Mouse (Mus musculus): ENCODE data around the gene Prnd. TPM values are rescaled to one million over a fixed set of nuclear protein-coding genes. Genes with fewer than 3 reads are reported as not detected.

Prnd gene
- 1 to 10 TPM; 8.4 to 9.0 TPM for total RNA-seq (2021)
- long read RNA-seq, experiment 1, transcript Prnd-203 (3 exons, 1,938 nt) = major isoform, 7 of 13 reads
- long read RNA-seq, experiment 1, partial matches to known transcripts = 1 of 13 reads
- long read RNA-seq, experiment 1, other reads (novel, unspliced or antisense) = 2 of 13 reads
- long read RNA-seq, experiment 2, transcript Prnd-203 (3 exons, 1,938 nt) = major isoform, 7 of 19 reads
- long read RNA-seq, experiment 2, partial matches to known transcripts = 0 of 19 reads
- long read RNA-seq, experiment 2, other reads (novel, unspliced or antisense) = 4 of 19 reads

DNA sequence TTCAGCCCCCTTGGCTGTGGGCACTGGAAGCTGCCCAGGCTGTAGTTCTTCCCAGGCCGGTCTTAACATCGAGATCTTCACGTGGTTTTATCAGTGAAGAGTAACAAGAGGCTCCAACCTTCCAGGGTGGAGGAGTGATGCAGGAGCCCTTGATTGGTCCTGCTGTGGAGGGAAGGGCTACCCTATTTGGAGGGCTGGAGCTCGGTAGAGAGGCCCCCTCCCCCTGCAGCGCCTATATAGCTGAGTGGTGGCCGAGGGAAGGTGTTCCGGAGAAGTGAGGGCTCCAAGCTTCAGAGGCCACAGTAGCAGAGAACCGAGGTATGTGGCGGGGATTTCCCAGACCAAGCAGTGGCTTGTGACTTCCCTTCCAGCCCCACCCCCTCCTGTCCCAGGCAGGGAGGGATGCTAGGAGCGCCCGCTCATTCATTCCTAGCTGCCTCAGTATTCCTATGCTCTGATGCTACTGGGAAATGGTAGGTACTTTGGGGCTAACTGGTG lies at the start of gene Prnd:
Gene Prnd, plus strand, starts transcription at position 264 of the 498 bp plus-strand sequence.
- DNase-seq (ENCODE audit: low spot score in 2 of 2) = peak in 1 of 2 experiments; percentile 2

DNA sequence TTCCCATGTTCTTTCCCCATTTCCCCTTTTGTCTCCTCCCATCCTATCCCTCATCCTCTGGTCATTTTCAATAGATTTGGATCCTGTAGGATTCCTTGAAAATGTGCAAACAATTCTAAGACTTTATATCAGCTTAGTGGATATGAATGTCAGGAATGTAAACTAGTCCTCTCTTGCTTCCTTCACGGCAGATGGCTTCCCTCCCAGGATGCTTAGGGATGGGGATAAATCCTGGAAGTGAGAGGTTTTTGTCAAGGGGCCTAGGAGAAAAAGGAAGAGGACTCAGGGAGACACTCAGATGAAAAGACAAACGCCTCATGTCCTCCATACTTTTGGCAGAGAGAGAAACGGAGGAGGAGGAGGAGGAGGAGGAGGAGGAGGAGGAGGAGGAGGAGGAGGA lies 48.2 kb upstream of the Prnd start:
- no peak for DNase-seq (ENCODE audit: low spot score in 2 of 2)

DNA sequence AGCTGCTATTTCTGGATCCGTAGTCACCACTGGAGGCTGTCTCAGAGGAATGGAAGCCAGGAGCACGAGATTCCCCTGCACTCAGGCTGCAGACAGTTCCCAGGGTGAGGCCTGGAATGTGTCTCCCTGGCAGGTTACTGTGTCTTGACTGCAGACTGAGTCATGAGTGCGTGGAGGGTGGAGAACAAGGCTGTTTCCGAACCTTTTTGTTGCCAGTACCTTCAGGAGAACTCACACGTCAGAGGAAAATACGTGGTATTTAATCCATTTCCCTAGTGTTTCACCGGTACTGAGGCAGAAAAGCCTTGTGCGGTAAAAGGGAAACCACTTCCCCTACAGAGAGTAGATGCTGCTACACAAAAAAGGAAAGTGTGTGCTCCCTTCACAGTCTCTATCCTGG lies 47.8 kb upstream of the Prnd start:
- DNase-seq (ENCODE audit: low spot score in 2 of 2) = no peak

DNA sequence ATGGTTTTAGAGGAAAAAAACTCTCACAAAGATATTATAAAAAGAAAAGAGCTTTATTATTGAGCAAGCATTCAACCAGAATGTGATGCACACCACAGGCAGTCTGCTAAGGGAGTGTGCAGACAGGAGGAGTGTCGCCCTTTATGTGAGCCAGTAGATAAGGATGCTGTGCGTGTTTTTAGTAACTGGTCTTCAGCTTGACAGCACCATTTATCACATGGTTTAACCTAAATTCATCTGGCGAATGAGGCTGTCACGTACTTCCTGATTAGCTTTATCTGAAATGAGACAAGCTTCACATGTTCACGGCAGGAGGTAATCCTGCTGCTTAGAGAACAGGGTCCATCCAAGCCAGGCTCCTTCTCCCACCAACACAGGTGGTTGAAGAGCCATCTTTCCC lies 45.6 kb upstream of the Prnd start:
- no peak for DNase-seq (ENCODE audit: low spot score in 2 of 2)

DNA sequence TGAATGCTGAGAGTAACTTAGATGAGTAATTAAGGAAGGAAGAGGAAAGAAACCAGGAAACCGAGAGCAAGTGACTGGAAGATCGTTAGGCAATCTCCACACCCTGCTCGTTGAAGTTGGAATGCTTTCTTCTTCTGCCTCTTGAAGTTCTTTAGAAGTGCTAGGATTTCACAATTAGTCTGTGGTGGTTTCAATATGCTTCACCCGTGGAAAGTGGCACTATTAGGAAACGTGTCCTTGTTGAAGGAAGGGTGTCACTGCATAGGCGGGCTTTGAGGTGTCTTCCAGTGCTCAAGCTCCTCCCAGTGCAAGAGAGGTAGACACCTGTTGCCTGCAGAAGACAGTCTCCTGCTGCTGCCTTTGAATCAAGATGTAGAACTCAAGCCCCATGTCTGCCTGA lies 44.9 kb upstream of the Prnd start:
- no peak for DNase-seq (ENCODE audit: low spot score in 2 of 2)

DNA sequence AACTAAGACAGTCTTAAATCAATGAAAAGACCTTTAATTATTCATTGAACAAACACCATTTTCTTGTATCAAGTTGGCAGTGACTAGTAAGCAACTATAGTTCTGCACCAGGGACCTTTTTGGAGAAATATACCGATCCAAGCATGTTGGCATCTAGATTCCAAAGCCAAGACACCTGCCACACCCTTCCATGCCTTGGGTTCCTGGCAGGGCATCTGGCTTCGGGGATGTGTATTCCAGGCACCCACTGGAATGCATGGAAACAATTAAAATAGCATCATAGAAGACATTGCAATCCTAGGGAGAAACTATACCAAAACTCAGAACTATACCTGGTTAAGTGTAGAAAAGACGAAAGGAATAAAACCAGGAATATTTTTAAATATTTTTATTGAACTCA lies 44.4 kb upstream of the Prnd start:
- no peak for DNase-seq (ENCODE audit: low spot score in 2 of 2)

DNA sequence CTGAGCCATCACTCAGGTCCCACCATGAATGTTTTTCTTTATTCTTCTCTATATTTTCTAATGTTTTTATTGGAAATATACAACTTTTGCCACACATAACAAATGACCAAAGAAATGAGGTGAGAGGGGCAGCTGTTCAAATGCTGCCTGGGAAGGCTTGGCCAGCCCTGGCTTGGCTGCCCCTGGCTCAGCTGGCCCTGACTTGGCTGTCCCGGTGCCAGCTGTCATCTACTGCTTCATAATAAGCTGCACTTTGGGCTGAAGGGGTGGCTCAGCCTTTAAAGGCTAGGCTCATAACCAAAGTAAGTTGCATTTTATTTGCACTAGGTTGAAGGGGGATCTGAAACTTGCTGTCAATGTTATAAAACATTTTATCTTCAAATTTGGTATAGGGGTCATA lies 43.8 kb upstream of the Prnd start:
- DNase-seq (ENCODE audit: low spot score in 2 of 2) = no peak

DNA sequence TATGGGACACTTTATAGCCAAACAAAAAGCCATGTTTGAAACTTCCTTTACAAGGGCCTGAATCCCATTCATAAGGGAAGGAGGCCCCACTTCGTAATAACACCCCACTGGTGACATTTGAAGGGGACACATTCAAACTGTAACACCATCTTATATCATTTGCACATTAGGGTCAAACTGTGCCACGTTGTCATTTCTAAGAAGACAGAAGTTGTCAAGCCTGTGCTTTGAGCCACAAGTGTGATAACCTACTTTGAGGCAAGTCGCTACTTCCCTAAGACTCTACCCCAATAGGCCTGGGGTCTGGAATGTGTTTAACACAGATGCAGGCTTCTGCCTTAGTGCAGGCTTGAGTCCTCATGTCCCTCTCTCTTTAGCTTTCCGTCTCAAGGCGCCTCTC lies 43.4 kb upstream of the Prnd start:
- no peak for DNase-seq (ENCODE audit: low spot score in 2 of 2)

DNA sequence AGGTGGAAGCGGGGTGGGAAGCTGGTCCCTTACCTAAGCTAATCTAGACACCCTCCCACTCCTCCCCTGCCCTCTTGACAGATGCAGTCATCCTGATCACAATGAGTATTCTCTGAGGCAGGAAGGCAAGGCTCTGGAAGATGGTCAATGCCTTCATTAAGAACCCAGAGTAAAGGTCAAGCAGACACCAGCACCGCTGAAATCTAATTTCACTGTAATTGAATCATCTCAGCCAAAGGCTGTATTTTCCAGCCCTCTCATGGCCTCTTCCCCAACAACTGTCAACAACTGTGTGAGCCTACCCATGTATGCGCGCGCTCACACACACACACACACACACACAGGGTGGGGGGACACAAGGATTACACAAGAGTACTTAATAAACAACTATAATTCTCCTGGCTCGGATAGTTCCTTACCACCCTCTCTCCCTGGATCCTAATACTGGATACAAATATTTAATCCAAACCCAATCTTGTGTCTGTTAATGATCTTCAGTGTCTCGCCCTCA lies 42.3 kb upstream of the Prnd start:
- DNase-seq (ENCODE audit: low spot score in 2 of 2) = no peak

DNA sequence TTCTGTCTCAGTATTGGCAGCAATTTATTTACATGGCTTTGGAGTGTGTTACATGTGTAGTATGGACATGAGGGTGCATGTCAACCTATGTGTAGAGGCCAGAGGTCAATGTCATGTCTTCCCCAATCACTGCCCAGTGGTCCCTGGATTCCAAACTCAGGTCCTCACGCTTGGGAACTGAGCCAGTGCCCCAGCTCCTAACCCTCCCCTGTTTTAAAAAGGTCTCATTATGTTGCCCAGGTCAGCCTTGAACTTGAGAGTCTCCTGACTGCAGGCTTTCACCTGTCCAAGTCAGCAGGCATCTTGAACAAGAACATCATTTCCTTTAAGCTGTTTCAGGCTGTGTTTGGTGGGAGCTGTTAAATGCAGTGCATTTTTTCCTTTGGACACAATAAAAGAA lies 41.8 kb upstream of the Prnd start:
- no peak for DNase-seq (ENCODE audit: low spot score in 2 of 2)

DNA sequence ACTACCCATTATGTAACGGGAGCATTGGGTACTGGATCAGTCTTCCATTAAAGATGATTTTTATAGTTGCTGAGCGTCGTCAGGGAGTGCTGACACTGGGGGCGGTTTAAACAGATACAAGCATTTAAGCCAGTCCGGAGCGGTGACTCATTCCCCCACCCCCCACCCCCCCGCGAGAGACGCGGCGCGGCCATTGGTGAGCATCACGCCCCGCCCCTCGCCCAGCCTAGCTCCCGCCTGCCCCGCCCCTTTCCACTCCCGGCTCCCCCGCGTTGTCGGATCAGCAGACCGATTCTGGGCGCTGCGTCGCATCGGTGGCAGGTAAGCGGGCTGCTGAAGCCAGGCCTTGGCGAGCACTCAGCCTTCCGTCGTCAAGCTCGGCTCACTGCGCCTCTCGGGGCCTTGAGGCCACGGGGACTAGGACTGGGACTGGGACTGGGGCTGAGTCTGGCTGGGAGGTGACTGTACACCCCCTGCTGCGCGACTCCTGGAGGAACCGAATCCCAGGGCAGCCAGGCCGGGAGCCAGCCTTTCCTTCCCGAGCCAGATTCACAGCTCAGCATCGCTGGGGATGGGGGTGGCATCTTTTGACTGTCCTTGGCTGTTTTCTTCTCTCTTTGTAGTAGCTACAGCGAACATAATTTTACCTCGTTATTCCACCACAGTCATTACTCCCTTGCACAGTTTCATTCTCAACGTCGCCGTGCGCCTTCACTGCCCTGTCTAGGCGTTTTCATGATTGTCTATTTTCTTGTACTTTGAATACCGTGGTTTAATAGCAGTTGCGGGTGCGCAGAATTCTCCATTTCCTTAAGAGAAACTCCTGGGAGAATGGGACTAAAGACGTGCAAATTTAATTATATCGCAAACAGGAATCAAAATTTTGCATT lies 40.7 kb upstream of the Prnd start, which contains the start of the genes Prnp and Prn:
Gene Prnp, plus strand, starts transcription at position 246 of the 890 bp plus-strand sequence.
Gene Prn, plus strand, starts transcription at position 275 of the 890 bp plus-strand sequence.
- peak; percentile 68 to 80 for DNase-seq (ENCODE audit: low spot score in 2 of 2)

DNA sequence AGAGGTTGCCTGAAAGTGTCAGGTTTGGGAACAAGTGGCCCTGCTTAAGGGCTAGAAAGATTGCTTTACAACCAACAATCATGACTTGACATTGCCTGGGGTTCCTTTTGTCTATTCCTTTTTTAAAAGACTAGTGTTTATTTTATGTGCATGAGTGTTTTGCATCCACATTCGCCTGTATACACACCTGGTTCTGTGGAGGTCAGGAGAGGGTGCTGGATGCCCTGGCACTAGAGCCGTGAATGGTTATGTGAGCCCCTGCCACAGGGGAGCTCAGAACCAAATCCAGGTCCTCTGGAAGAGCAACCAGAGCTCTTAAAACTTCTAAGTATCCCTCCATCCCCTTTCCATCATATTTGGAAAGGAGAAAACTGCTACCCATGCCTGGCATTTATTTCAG lies 39.8 kb upstream of the Prnd start:
- no peak for DNase-seq (ENCODE audit: low spot score in 2 of 2)

DNA sequence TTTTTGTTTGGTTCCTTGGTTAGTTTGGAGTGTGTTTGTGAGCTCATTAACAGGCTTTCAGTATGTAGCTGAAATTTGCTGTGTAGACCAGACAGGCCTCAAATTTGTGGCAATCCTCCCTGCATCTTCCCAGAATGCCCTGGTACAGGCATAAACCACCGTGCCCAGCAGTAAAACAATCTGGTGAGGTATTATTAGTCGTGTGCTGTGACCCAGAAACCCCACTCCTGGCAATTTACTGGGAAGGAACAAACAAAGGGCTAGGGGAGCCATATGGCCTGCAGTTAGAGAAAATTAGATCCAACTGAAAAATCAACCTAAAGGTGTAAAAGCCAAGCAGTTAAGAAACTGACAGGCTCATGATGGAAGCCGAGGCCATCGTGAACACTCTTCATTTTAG lies 39.3 kb upstream of the Prnd start:
- DNase-seq (ENCODE audit: low spot score in 2 of 2) = no peak

DNA sequence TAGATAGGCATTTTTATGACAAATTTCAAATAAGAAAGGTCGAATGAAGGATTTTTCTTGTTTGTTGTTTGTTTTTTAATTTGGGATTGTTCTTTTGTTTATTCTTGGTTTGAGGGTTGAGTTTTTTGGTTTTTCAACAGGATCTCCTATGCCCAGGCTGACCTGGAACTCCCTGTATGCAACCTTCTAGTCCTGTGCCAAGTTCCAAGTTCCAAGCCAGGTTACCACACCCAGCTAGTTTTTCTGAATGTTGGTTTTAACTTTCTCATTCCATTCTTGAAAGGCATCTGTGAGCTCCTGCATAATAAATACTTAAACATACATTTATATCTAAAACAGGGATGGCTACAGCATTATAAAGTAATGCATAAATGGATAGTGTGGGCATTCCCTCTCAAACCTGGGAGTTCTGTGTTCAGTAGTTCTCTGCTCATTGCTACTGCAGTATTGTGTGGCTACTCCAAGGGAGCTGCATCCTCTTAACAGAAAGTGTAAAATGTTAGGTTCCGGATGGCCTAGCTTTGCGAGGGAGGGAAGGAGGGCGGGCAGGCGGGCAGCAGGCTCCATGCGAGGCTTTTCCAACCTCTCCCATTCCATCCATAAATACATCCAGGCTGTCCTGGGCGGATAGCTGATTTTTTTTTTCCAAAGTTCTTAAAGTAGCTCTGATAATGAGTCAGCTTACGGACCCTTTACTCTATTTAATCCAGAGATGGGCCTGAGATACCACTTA lies 38.0 kb upstream of the Prnd start:
- DNase-seq (ENCODE audit: low spot score in 2 of 2) = no peak

DNA sequence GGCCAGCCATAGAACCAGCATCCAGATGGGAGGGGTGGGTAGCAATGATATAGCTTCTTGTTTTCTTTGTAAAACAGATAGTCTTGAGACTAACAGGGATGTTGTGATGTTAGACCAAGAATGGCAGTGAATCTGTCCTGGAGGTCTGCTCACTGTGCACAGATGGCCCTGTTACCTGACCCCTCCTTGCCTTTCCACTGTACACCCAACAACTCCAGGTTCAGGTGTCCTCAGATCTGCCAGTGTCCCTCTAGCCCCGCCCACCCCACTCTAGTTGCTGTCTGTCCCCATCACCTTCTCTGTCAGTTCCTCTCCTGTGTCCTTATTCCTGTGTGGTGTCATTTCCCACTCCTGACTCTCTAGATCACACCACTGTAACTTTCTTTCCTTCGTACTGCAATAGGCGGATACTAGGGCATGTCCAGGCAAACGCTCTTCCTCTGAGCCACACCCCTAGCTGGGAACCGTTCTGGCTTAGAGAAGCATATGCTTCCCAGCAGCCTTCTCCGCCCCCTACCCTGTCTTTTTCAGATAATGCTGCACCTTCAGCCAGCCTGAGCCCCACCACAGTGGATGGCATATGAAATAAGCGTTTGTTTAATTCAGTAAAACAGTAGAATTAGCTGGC lies 18.3 kb upstream of the Prnd start:
- no peak for DNase-seq (ENCODE audit: low spot score in 2 of 2)

DNA sequence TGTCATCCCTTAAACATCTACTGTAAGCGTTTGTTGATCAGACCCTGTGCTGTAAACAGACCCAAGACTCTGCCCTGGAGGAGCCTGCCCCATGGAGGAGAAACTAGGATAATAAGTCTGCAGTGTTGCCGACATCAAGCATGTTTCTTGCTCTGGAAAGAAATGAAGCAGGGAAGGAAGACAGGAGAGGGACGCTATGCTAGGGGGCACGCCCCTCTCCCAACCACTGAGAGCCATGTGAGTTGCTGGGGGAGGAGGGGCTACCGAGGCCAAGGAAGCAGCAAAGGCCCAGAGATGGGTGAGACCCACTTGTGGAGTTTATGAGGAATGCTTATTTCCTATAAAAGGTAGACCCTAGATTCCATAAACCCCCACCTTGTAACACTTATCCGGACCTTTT lies 17.6 kb upstream of the Prnd start:
- no peak for DNase-seq (ENCODE audit: low spot score in 2 of 2)

DNA sequence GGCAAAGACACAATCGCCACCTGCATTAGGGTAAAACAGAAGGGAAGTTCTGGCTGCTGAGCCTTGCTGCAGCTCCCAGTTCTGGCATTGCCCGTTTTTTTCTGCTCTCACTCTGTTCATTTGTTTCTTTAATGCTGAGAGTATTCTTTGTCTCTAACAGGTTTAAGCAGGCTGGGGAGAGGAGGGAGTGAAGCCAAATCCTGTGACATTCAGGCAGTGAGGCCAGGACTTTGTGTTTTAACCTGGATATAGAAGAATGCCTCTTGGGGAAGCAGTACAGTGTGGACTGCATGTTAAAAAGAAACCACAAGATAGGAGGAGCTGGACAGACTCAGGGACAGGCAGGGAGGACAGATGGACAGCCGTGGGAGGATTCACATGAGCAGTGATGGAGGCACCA lies 17.1 kb upstream of the Prnd start:
- DNase-seq (ENCODE audit: low spot score in 2 of 2) = no peak

DNA sequence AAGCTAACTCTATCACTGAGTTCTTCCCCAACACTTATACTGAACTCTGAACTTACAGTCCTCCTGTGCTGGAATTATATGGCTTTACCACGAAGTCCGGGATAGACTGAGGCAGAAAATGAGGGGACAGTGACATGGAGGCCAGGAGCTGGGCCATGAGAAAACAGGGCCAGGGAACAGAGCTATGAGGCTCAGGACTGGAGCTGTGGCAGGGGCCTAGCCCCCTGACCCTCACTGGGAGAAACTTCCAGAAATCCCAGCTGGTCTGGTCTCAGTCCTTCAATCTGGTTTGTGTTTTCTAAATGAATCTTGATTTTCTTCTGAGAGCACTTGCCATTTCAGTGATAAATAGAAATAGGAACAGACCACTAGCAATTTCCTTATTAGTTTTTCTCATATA lies 16.4 kb upstream of the Prnd start:
- DNase-seq (ENCODE audit: low spot score in 2 of 2) = no peak

DNA sequence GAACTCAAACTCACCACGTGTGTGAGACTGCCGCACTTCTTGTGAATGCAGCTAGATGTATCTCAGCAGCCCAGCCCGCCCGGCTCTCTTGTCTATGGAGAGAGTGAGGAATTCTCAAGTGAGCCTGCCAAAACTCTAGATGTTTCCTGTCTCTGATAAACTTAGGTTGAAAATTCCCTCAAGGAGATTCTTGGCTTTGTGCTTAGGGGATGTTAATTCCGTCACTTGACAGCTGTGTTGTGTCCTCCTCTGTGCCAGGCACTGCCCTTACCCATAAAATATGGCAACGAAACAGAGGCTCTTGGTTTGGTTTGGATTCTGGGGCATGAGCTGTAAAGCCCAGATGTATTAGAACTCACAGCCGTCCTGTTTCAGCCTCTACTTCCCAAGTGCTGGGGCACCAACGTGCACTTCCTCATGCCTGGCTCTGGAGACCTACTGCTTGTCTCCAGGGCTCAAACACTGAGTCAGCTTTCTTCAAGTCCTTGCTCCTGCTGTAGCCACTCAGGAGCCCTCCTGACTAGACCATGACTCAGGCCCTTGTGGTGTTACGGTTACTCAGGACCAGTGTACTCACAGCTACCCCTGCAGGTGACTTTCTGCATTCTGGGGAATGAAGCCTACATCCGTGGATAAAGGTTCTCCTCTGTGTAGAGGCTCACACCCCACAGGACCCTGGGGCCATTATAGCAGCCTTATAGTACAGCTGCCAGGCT lies 15.1 kb upstream of the Prnd start:
- DNase-seq (ENCODE audit: low spot score in 2 of 2) = no peak

DNA sequence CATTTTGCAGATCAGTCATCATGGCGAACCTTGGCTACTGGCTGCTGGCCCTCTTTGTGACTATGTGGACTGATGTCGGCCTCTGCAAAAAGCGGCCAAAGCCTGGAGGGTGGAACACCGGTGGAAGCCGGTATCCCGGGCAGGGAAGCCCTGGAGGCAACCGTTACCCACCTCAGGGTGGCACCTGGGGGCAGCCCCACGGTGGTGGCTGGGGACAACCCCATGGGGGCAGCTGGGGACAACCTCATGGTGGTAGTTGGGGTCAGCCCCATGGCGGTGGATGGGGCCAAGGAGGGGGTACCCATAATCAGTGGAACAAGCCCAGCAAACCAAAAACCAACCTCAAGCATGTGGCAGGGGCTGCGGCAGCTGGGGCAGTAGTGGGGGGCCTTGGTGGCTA lies 14.3 kb upstream of the Prnd start:
- DNase-seq (ENCODE audit: low spot score in 2 of 2) = no peak

Measured in adrenal gland, postnatal 4 days (tissue).